Mouse (Mus musculus) heart, adult 8-10 months (tissue): ENCODE results near the gene Dpt. TPM values are rescaled to one million over a fixed set of nuclear protein-coding genes. Genes with fewer than 3 reads are reported as not detected.

ENCODE experiments used
- DNase-seq: peaks from one replicate; pipeline ENCODE4 v3.0.0; 2022; ENCODE audit warnings: low spot score
- total RNA-seq, 4 experiments: library from RNA; stranded (reverse); gene quantifications; 2 replicates each; pipeline ENCODE4 v1.2.4; 2022

The Dpt gene
- total RNA-seq, 4 experiments from 2014 or later: 77.8 to 93.7 (median 88.2) TPM

DNA sequence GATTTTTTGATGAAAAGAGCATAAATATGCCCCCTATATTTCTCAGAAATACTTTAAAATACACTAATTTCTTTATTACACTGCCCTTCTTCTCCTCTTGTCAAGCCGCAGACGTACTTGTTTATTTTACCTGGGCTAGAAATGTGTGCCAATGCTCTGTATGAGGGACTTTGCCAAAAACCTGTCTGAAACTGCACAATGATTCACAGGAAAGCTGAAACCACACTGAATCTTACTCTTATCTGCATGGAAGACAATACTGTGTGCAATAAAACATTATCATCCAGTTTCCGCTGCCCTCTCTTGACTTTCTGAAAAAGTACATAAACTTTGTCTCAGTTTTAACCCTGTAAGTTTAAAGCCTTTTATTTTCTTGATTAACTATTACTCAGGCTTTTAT is 20.9 kb downstream of the Dpt start:
- DNase-seq: no peak

DNA sequence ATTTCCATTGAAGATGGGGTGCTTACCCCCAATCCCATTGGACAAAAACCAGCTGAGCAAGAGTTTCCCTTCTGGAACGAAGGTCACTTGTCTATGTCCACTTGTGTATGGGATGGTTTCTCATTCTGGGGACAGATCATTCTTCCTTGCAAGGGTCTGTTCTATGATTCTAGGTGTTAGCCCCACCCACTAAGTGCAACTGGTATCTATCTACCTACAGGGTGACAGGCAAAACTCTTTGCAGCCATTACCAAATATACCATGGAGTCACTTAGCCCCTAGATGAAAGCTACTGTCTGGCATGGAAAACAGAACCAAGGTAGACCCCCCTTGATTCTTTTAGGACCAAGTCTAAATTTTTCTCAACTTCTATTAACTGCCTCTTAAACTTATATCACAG is 24.9 kb downstream of the Dpt start:
- DNase-seq: no peak

DNA sequence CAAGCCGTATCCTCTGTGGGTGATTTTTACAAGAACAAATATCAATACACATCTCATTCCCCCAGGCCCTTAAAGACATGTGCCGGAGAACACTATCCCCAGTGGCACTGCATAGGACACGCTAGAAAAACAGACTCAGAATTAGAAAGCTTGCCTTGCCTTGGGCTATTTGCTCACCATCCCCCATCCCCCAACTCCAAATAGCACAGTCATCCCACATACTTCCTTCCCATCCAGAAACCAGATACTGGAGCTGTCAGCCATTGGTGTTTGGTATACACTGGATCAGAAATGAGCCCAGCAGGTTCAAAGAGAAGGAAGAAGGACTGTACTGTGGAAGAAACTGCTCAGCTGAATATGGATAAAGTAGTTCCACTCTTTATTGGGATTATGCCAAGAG is 25.4 kb downstream of the Dpt start:
- no peak for DNase-seq

DNA sequence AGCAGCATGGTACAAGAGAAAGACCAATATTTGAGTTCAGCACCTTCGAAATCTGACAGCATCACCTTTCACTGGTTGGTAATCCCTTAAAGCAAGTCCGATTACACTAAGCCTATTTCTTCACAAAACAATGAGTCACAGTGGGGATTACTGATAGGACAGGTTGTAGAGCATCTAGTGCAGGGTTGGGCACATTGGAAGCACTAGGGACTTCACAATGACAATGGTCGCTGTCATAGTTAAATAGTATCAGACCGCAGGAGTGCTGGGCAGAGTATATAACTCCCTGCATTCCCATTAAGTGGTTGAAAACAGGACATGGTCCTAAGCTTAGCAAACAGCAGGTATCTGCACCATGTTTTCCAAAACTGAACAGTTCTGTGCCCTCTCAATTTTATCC is 25.8 kb downstream of the Dpt start:
- no peak for DNase-seq

DNA sequence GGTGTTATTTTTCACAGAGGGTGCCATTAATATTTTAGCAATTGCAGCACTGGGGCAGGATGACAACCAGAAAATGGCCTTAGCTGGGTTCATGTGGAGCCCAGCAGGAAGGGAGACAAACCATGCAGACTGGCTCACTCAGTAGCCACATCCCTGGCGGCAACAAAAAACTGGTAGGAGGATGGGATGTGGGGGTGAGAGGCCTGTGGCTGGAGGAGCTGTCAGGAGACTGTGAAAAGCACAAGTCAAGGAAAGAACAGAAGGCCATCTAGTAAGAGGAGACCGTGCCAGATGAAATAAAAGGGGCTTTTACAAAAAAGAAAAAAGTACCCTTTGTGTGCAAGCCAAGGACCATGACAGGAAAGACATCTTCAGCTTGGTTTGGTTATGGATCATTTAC is 28.5 kb downstream of the Dpt start:
- DNase-seq: no peak

DNA sequence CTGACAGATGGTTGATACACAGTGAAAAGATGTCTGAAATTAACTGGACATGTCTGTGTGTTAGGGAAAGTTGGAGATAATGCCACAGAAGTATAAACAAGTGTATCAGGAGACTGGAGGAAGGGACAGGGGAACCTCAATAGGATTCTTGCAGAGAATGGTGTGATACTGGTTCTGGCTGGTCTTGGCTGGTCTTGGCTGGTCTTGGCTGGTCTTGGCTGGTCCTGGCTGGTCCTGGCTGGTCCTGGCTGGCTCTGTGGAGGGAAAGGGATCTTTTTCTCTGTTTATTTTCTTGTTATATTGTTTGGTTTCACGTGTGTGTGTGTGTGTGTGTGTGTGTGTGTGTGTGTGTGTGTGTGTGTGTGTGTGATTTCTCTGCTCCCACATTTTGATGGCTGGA is 33.4 kb downstream of the Dpt start:
- no peak for DNase-seq

DNA sequence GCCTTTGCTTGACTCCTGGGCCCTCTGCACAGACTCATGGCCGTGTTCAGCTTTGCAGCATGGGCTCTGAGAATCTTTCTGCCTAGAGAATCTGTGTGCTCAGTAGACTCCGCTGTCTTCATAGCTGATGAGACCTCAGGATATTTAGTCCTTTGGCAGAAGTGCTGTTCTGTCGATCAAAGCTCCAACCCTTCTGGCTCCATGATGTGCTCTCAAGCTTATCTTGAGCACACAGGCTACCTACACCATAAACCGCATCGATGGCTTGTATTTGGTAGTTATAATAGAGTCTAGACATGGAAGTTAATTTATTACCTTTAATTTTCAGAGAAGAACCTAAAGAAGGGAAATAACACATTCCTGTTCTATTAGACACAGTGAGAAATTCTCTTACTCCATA is 36.0 kb downstream of the Dpt start:
- DNase-seq: no peak

DNA sequence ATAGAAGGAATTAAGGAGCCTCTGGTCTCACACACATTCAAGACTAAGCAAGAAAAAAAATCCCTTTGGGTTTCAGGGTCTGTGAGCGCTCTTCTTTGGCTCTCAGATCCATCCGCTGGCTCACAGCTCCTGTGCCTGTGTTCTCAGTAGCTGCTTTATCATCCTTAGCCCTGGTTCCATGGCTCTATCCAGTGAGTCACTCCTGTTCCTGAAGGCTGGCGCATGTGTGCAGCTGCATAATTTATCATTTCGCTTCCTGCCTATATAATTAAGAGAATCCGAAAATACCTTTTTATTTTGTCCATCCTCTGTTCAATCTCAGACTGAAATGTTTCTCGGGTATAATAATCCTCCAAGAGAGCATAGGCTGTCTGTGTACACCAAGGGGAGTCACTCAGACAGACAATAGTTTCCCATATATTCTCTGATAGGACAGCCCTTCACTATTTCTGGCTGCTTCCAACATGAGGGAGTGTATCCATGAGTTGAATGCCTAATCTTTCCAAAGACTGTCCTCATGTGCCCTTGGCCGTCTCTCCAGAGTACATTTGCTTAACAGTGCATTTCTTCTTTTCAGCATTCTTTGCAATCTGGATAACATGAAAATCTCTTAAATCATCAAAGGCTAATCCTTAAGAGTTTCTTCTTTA is 52.3 kb downstream of the Dpt start:
- no peak for DNase-seq

DNA sequence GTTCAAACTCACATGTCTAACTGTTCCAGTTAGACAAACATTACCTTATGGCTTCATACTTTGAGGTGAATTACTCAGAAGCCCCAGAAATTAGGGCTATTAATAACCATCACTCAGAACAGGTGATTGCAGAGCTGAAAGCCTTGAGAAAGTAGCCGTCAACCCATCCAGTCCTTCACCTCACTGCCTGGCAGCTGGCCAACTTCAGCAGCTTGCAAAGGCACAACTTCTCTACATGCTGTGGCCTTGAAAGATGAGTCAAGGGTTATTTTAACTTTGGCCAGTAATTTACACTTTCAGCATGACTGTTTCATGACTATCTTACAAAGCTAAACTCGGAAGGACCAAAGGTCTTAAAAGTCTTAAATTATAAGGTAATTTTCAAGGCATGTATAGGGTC is 59.3 kb downstream of the Dpt start:
- DNase-seq: peak; percentile 21

DNA sequence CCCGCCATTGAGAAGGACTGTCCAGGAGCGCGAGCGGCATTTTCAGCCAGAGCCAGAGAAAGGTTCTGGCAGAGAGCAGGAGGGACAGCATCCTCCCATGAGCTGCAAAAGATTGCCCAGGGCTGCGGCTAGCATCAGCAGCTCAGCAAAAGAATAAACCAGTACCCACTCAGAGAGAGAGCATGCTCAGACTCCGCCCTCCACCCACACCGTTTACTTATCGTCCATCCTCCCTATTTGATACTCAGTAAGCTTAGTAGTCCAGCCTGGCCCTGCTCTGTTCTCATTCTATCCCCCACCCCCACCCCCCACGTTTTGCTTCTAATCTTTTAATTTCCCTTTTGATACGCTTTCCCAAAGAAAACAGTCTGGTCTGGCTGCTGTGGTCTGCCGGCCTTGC is 63.5 kb downstream of the Dpt start:
- DNase-seq: no peak

DNA sequence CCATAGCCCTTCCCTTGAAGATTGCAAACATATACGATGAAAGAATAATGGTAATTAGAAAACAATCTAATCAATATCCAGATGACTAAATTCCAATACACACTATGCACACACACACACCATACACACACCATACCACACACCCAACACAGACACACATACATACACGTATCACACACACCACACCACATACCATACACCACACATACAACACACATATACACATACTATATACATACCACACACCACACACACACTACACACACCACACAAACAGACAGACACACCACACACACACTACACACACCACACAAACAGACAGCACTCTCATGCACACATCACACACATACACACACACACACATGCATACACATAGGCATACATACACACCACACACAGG is 64.3 kb downstream of the Dpt start:
- DNase-seq: no peak

DNA sequence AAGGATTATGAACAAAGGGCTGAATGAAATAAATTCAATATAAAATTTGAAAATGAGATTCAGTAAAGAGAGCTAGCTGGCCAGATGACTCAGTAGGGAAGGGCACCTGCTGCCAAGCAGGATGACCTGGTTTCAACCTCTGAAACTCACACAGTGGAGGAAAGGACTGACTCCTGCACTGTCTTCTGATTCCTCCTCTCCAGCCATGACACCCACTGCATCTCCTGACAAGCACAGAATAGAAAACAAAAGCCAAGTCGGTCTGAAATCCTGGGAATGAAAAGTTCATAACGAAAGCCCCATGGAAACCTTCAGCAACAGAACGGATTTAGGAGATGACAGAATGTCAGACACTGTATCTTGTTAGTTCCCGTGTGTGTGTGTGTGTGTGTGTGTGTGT is 65.1 kb downstream of the Dpt start:
- DNase-seq: no peak

DNA sequence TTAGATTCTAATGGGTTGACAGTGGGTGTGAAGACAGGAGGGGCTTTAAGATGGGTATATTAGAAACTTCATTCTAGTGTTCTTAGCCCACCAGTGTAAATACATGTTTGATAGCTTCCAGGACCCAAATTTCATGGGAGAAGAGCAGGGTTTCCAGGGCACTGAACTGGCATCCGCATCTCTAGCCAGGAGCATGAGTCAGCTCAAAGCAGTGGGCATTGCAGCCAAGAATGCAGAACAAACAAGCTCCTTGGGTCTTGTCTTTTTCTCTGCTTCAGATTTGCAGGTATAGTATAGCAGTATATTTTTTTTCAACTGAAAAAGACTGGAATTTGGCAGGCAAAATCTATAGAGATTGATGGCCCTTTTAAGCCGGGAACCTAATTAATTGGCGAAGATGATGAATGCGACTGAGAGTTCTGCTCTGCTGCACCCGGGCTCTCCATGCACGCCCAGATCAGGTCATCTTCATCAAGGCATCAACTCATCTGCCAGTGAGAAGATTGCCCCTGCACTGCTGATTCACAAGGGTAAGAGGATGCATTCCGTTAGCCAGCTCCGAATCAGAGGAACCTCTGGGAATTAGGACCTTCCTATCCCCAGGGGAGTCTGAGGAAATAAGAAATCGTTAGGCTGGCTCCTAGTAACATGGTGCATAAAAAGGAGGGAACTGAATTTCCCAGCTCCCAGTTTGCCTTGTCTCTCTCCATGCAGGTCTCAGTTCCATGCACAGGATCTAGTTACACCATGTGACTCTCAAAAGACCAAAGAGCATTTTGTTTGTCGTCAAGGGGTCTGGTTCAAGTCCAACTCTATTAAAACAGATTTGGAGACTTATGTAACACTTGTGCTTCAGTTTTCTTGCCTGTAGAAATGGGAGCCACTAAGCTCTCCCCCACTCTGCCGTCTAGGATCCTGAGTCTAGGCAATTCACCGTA is 66.8 kb downstream of the Dpt start:
- no peak for DNase-seq

DNA sequence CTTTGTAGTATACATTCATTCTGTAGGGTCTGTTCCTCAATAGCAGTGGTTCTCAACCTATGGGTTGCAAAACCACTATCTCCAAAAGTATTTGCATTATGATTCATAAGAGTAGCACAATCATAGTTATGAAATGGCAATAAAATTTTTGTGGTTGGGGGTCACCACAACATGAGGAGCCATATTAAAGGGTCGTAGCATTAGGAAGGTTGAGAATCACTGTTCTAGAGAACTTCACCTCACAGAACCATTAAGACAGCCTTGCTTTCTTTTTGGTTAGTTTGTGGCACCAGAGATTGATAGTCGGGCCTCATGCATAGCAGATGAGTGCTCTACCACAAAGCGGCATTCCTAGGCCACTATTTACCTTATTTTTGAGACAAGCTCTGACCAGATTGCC is 68.2 kb downstream of the Dpt start:
- no peak for DNase-seq

DNA sequence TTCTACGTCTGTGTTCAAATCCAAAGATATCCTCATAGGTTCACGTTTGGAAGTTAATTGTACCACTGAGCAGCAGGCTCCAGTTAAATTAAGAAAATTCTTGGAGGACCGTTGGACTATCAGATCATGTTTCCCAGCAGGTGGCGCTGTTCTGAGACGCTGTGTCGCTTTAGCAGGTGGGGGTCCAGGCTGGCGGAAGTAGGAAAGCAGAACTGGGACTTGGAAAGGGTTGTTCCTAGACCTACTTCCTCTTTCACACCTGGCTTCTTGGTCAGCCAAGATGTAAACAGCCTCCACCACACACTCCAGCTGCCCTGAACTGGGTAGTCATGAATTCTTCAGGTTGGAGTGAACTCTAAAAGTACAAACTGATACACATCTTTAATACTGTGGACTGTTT is 74.2 kb downstream of the Dpt start:
- no peak for DNase-seq

Other genes starting within 250 kb of the Dpt start
- gene Xcl1, start 138.9 kb downstream of the Dpt start, total RNA-seq: not detected